Mouse (Mus musculus) C2C12 (cell line): Measurements from ENCODE around the gene Cops3. TPM values are rescaled to one million over a fixed set of nuclear protein-coding genes. Genes with fewer than 3 reads are reported as not detected.

ENCODE experiments used
- H3K27me3 ChIP-seq: one replicate; pipeline ENCODE4 v1.6.1; 2011; ENCODE audit not compliant: control insufficient read depth, insufficient read depth, insufficient read length
- H3K36me3 ChIP-seq: one replicate; pipeline ENCODE4 v1.6.1; 2011; ENCODE audit not compliant: control insufficient read depth, insufficient read depth
- H3K4me3 ChIP-seq: one replicate; pipeline ENCODE4 v1.5.1; 2011; ENCODE audit warnings: mild to moderate bottlenecking, control low read depth; ENCODE audit not compliant: poor library complexity, insufficient read depth, severe bottlenecking
- H3K79me2 ChIP-seq: one replicate; pipeline ENCODE4 v1.6.1; 2011; ENCODE audit not compliant: control insufficient read depth, insufficient read depth
- H3K79me3 ChIP-seq: one replicate; pipeline ENCODE4 v1.6.1; 2011; ENCODE audit warnings: low read depth, control low read depth
- H3ac ChIP-seq: one replicate; pipeline ENCODE3; 2011; ENCODE audit warnings: low read depth; ENCODE audit not compliant: control insufficient read depth, insufficient read length
- CEBPB ChIP-seq: IDR thresholded peaks from one replicate; pipeline ENCODE4 v1.6.1; 2011; ENCODE audit warnings: low read depth, mild to moderate bottlenecking, control low read depth, moderate library complexity
- CTCF ChIP-seq: IDR thresholded peaks from one replicate; pipeline ENCODE4 v1.5.1; 2011; ENCODE audit not compliant: control insufficient read depth, insufficient read depth, insufficient read length
- FOSL1 ChIP-seq: IDR thresholded peaks from one replicate; pipeline ENCODE4 v1.8.0; 2011; ENCODE audit warnings: mild to moderate bottlenecking, low read length; ENCODE audit not compliant: poor library complexity, insufficient read depth, severe bottlenecking
- MAX ChIP-seq: IDR thresholded peaks from one replicate; pipeline ENCODE4 v1.6.1; 2011; ENCODE audit warnings: mild to moderate bottlenecking, control low read depth
- MYOD1 ChIP-seq: IDR thresholded peaks from one replicate; pipeline ENCODE4 v1.6.1; 2011; ENCODE audit warnings: low read depth; ENCODE audit not compliant: control insufficient read depth, insufficient read length
- MYOG ChIP-seq: IDR thresholded peaks from one replicate; pipeline ENCODE4 v1.6.1; 2011; ENCODE audit not compliant: control insufficient read depth, insufficient read length; ENCODE audit errors: extremely low read depth
- USF1 ChIP-seq: IDR thresholded peaks from one replicate; pipeline ENCODE4 v1.6.1; 2011; ENCODE audit warnings: low read depth, mild to moderate bottlenecking, control low read depth, moderate library complexity
- polyA plus RNA-seq: library from polyadenylated mRNA; unstranded; fragments of >200 nt; fragmentation: generic; extraction: Trizol; gene quantifications from one replicate; pipeline ENCODE4 v1.2.1, GENCODE M21; 2012; ENCODE audit warnings: missing spikeins

The Cops3 gene
- polyA plus RNA-seq, 1 experiment = 69.0 TPM

- Histone ChIP-seq H3K27me3 (no peaks in the 10 kb centered on the region), H3K4me3 (no peak within 1 kb of the TSS), H3K79me3 (no peaks in the 10 kb centered on the region), H3K79me2 (no peaks in the 10 kb centered on the region), H3K36me3 (peaks cover 14% of the 10 kb centered on the region), H3ac (no peak within 1 kb of the TSS)
- TF ChIP-seq CEBPB (no peak), CTCF (no peak)
Observed at GRCm38 (mm10) chr11:59787199-59787781, 52.3 kb downstream of the Cops3 start, which contains the start of gene Pld6. TSS of gene Pld6 (minus strand) at chr11:59787645.

GRCm38 (mm10) chr11:59786444-59787198, 53.0 kb downstream of the Cops3 start:
- Histone ChIP-seq H3K36me3 (peaks cover 8% of the 10 kb centered on the region), H3ac (no peak overlapping the region), H3K27me3 (no peaks in the 10 kb centered on the region), H3K79me3 (no peaks in the 10 kb centered on the region), H3K79me2 (no peaks in the 10 kb centered on the region), H3K4me3 (no peak overlapping the region)
- TF ChIP-seq CEBPB = no peak
- TF ChIP-seq MYOG = no peak
- TF ChIP-seq USF1 = no peak
- no peak for TF ChIP-seq CTCF
- no peak for TF ChIP-seq MAX
- TF ChIP-seq FOSL1 = no peak
- TF ChIP-seq MYOD1 = no peak

GRCm38 (mm10) chr11:59783591-59783990, 56.0 kb downstream of the Cops3 start:
- Histone ChIP-seq H3ac (no peak overlapping the region), H3K79me3 (no peaks in the 10 kb centered on the region), H3K4me3 (no peak overlapping the region), H3K27me3 (no peaks in the 10 kb centered on the region), H3K36me3 (peaks cover 12% of the 10 kb centered on the region), H3K79me2 (no peaks in the 10 kb centered on the region)
- TF ChIP-seq USF1 (no peak), CEBPB (no peak), MYOD1 (no peak), MAX (no peak), MYOG (no peak), CTCF (no peak), FOSL1 (no peak)

- Histone ChIP-seq H3K79me2 (no peaks in the 10 kb centered on the region), H3K79me3 (no peaks in the 10 kb centered on the region), H3K27me3 (no peaks in the 10 kb centered on the region), H3K36me3 (peaks cover 17% of the 10 kb centered on the region), H3ac (no peak overlapping the region), H3K4me3 (no peak overlapping the region)
- no peak for TF ChIP-seq FOSL1
Observed at GRCm38 (mm10) chr11:59782091-59782590, 57.5 kb downstream of the Cops3 start.

GRCm38 (mm10) chr11:59780241-59780640, 59.4 kb downstream of the Cops3 start:
- Histone ChIP-seq H3ac (no peak overlapping the region), H3K27me3 (no peaks in the 10 kb centered on the region), H3K36me3 (peaks cover 36% of the 10 kb centered on the region), H3K79me2 (no peaks in the 10 kb centered on the region), H3K4me3 (no peak overlapping the region), H3K79me3 (no peaks in the 10 kb centered on the region)
- no peak for TF ChIP-seq MAX
- TF ChIP-seq MYOG = no peak
- TF ChIP-seq USF1 = no peak
- no peak for TF ChIP-seq MYOD1
- TF ChIP-seq FOSL1 = no peak
- no peak for TF ChIP-seq CEBPB
- TF ChIP-seq CTCF = no peak

GRCm38 (mm10) chr11:59779406-59779805, 60.2 kb downstream of the Cops3 start:
- TF ChIP-seq MYOG = no peak
- Histone ChIP-seq H3K27me3 (no peaks in the 10 kb centered on the region), H3ac (no peak overlapping the region), H3K79me3 (no peaks in the 10 kb centered on the region), H3K4me3 (no peak overlapping the region), H3K79me2 (no peaks in the 10 kb centered on the region), H3K36me3 (peaks cover 44% of the 10 kb centered on the region)
